Mouse (Mus musculus): ENCODE results near the gene Clcn6.
"Not testable (repeated sequence)": the region's sequence is repeated elsewhere in the genome, so short reads cannot be mapped to it uniquely, and the experiment has no call there.

GRCm38 (mm10) chr4:148043327-148043726 lies 4.7 kb upstream of the Clcn6 start:
- not testable (repeated sequence) for TF ChIP-seq CHD2 (IDR thresholded peaks at IDR 0.05; ENCODE audit: low read depth, low read length); ZC3H11A (IDR thresholded peaks at IDR 0.05; ENCODE audit: borderline replicate concordance, low read depth, low read length)
